Mouse (Mus musculus): ENCODE results near the gene Meis3. TPM values are rescaled to one million over a fixed set of nuclear protein-coding genes. Genes with fewer than 3 reads are reported as not detected.
A peak's percentile ranks its signal among the peaks of the same experiment; 100 is the strongest.

Gene Meis3
- polyA plus RNA-seq, 1 experiment from 2014 or later = 80.7 TPM

DNA sequence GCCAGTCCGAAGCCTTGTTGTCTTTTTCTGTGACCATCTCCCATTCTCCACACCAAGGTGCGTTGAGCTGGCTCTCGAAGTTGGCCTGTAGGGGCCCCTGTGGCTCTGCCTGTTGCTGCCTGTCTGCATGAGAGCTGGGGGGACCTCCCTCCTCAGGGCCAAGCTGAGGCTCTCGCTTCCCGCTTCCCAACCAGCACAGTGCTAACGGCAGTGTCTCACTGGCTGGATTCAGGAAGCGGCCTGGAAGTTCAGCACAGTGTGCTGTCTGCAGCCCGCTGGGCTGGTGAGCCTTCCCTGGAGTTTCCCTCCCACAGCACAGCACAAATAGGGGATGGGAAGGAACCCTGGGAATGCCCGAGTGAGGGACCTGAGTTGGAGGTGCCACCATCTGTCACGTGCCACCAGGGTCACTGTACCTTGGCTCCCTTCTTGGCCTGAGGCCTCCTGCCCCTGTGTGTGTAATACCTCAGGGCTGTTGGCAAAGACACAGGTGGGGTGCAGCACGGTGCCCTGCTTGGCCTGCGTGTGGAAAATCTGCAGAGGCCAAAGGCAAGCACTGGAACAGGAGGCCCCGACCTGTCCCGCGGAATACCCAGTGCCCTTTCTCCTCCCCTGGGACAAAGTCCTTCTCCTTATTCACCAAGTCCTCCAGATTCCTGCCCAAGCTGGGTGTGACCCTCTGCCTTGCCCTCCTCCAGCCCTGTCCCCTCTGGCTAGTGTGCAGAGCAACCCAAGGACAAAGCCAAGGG lies 28.0 kb downstream of the Meis3 start:
- no peaks in the 10 kb centered on the region for H3K4me1 ChIP-seq
- H3K4me3 ChIP-seq = no peak overlapping the region
- peaks cover 98% of the 10 kb centered on the region for H3K36me3 ChIP-seq
- DNase-seq (ENCODE audit: low spot score) = no peak
- H3K27me3 ChIP-seq (ENCODE audit: low read depth, poor library complexity, severe bottlenecking) = no peaks in the 10 kb centered on the region
- H3K9me3 ChIP-seq (replicated peaks) = no peaks in the 10 kb centered on the region
- H3K27ac ChIP-seq (replicated peaks) = no peak overlapping the region
- 86% methylated on average over 15 of the region's 15 CpGs for WGBS

DNA sequence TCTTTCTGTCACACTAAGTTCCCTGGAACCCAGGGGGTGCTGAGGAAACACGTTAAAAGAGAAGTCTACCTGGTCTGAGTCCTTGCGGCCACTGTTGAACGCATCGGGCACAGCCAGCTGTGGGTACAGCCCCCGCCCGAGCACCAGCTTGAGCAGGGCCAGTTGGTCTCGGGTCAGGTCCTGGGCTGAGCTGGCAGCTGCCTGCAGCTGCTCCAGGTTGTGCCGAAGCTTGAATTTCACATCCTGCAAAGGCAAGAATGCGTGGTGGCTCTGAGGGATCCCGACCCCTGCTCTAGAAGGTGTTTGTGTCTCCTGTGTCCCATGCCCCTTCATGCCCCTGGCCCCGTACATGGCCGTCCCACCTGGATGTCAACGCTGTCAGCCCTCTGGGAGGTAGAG lies 28.6 kb downstream of the Meis3 start:
- Histone ChIP-seq H3K4me3 (no peak overlapping the region), H3K27ac (replicated peaks) (no peak overlapping the region), H3K4me1 (no peaks in the 10 kb centered on the region), H3K36me3 (peaks cover 97% of the 10 kb centered on the region), H3K27me3 (ENCODE audit: low read depth, poor library complexity, severe bottlenecking) (no peaks in the 10 kb centered on the region), H3K9me3 (replicated peaks) (no peaks in the 10 kb centered on the region)
- no peak for DNase-seq (ENCODE audit: low spot score)
- WGBS = 95% methylated on average over 13 of the region's 13 CpGs

DNA sequence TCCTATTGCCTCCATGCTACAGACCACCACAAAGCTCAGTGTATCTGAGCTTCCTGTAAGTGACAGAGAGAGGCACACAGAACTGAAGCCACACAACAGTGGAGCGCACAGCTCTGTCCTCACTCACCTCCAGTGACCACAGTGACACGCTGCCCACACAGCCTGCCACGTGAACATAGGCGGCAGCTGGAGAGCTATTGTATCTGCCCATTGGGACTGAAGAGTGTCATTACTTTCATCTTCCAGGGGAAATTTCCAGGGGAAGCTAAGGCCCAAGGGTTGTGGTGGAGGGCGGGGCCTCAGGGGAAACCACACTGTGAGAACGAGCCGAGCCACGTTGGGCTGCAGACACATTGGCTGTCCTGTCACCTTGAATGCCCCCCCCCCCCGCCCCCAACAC lies 29.9 kb downstream of the Meis3 start:
- no peak for DNase-seq (ENCODE audit: low spot score)
- no peaks in the 10 kb centered on the region for H3K27me3 ChIP-seq (ENCODE audit: low read depth, poor library complexity, severe bottlenecking)
- no peak overlapping the region for H3K27ac ChIP-seq (replicated peaks)
- no peaks in the 10 kb centered on the region for H3K4me1 ChIP-seq
- H3K4me3 ChIP-seq = no peak overlapping the region
- no peaks in the 10 kb centered on the region for H3K9me3 ChIP-seq (replicated peaks)
- 90% methylated on average over 8 of the region's 9 CpGs for WGBS
- H3K36me3 ChIP-seq = peaks cover 97% of the 10 kb centered on the region

DNA sequence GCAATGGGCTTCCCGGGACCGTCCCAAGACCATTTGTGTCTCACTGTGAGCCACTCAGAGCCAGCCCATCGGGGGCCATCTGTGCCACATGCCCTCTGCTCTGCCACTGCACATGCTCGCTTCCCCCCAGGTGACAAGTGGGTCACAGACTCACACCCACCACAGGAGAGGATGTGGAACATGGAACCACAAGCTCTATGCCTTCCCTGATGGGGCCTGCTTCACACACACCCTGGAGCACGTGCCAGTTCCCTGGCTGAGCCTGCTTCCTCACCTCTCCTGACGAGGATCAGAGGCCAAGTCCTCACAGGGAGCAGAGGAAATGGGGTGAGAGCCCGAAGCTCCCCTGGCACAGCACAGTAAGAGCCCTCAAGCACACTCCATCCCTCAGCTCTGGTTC lies 32.2 kb downstream of the Meis3 start:
- Histone ChIP-seq H3K9me3 (replicated peaks) (no peaks in the 10 kb centered on the region), H3K27me3 (ENCODE audit: low read depth, poor library complexity, severe bottlenecking) (no peaks in the 10 kb centered on the region), H3K36me3 (peaks cover 96% of the 10 kb centered on the region), H3K4me1 (no peaks in the 10 kb centered on the region), H3K27ac (replicated peaks) (no peak overlapping the region), H3K4me3 (no peak overlapping the region)
- 84% methylated on average over 7 of the region's 7 CpGs for WGBS
- no peak for DNase-seq (ENCODE audit: low spot score)

DNA sequence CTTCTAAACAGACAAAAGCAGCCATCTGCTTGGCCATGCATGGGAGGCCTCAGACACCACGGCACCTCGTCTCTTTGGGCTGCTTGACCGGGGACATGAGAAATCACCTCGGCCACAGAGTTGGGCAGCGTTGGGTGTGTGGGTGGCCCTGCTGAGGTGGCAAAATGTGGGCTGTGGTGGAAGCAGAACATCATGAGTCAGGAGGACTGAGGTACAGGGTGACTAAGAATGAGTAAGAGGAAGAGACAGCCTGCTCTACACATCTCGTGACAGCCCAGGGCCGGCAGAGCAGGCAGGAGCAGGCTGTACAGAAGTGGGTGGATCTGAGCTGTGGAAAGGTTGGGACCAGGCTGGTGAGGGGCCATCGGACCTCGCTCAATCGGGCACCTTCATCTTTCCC lies 32.6 kb downstream of the Meis3 start:
- Histone ChIP-seq H3K27ac (replicated peaks) (no peak overlapping the region), H3K9me3 (replicated peaks) (no peaks in the 10 kb centered on the region), H3K4me1 (no peaks in the 10 kb centered on the region), H3K36me3 (peaks cover 96% of the 10 kb centered on the region), H3K4me3 (no peak overlapping the region), H3K27me3 (ENCODE audit: low read depth, poor library complexity, severe bottlenecking) (no peaks in the 10 kb centered on the region)
- no peak for DNase-seq (ENCODE audit: low spot score)
- WGBS = 93% methylated on average over 10 of the region's 10 CpGs

DNA sequence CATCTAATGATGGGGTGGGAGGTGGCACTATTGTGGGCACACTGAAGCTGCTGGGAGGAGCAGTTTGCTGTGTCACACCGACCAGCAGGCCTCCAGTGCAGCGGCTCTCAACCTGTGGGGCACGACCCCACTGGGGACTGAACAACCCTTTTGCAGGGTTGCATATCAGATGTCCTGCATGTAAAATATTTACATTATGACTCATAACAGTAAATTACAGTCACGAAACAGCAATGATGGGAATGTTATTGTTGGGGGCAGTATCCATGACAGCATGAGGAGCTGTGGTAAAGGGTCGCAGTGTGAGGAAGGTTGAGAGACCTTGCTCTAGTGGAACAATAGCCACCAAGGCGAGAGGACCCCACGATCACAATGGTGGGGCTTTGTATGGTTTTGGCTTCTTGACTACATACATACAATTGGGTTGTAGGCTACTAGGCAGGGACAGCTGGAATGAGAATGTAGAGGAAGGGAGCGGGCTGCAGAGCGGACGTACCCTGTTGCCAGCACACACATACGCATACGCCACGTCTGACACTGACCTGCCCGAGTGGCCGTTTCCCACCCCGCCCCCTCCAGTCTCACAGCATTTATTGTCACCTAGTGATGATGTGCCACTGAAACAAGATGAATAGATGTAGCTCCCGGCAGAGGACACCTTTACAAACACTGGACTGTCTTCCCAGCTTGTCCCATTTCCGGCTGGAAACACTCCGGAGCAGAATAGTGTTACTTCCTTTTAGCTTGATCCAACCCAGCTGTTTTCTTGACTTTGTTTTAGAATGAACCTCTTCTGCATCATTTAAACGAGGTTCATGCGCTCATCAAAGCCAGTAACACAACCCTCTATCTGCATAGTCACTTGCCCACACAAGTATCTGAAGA lies 34.1 kb downstream of the Meis3 start:
- no peak overlapping the region for H3K4me3 ChIP-seq
- no peaks in the 10 kb centered on the region for H3K4me1 ChIP-seq
- no peak for DNase-seq (ENCODE audit: low spot score)
- no peak overlapping the region for H3K27ac ChIP-seq (replicated peaks)
- WGBS = 90% methylated on average over 21 of the region's 21 CpGs
- H3K36me3 ChIP-seq = peaks cover 96% of the 10 kb centered on the region
- H3K27me3 ChIP-seq (ENCODE audit: low read depth, poor library complexity, severe bottlenecking) = no peaks in the 10 kb centered on the region
- H3K9me3 ChIP-seq (replicated peaks) = no peaks in the 10 kb centered on the region

DNA sequence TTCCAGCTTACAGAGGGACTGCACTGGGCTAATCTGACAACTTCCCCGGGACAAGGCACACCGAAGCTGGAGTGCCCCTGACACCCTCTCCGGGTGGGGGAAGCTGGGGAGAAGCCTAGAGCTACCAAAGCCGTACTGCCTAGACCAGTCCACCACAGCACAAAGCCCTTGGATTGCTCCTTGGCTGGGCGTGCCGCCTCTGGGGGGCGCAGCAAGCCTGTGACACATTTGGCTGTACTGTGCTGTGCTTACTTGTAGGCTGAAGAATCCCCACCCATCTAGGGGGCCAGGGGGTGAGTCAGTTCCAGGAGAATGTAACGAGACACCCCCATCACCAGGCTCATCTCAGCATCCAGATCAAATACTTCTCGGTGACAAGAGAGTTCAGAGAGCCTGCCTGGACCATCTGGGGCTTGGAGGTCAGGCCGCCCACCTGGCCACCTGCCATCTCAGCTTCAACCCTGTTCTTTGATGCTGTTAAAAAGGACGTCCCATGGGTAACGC lies 36.0 kb downstream of the Meis3 start:
- Histone ChIP-seq H3K4me1 (no peaks in the 10 kb centered on the region), H3K27ac (replicated peaks) (no peak overlapping the region), H3K27me3 (ENCODE audit: low read depth, poor library complexity, severe bottlenecking) (no peaks in the 10 kb centered on the region), H3K36me3 (peaks cover 96% of the 10 kb centered on the region), H3K9me3 (replicated peaks) (no peaks in the 10 kb centered on the region), H3K4me3 (no peak overlapping the region)
- WGBS = 81% methylated on average over 12 of the region's 12 CpGs
- no peak for DNase-seq (ENCODE audit: low spot score)

DNA sequence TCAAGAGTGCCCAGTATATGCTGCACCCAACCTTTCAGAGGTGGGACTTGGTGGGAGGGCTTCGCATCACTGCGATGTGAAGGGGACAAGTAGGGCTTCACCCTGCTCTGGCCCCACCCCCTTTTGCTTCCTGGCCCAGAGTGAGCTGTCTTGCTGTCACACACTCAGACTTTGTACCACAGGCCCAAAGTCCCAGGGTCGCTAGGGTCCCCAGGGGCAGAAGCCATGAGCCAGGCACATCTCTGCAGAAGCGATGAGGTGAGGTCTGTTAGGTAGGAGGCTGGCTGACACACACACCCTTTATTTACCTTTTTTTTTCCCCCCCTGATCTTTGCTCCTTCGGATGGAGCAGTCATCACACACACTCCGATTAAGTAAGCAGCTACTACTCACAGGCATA lies 38.3 kb downstream of the Meis3 start:
- no peak overlapping the region for H3K4me3 ChIP-seq
- no peaks in the 10 kb centered on the region for H3K4me1 ChIP-seq
- peaks cover 99% of the 10 kb centered on the region for H3K36me3 ChIP-seq
- no peak for DNase-seq (ENCODE audit: low spot score)
- WGBS = 92% methylated on average over 6 of the region's 6 CpGs
- no peak overlapping the region for H3K27ac ChIP-seq (replicated peaks)
- H3K27me3 ChIP-seq (ENCODE audit: low read depth, poor library complexity, severe bottlenecking) = no peaks in the 10 kb centered on the region
- no peaks in the 10 kb centered on the region for H3K9me3 ChIP-seq (replicated peaks)

DNA sequence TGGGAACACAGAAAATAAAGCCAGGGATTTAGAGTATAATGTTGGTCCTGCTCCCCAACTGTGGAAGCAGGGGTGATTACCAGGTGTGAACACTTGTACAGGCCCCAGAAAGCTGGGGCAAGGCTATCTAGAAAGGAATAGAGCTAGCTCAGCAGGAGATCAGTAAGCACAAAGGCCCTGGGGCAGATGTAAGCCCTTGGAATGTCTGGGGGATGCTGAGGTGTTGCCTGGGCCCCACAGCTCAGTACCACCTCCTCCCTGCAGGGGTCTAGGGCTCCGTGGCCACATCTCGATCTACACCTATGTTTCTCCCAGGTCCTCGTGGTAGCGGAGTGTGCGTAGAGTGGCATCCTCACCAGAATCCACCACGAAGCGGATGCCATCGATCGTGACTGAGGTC lies 39.1 kb downstream of the Meis3 start:
- H3K27ac ChIP-seq (replicated peaks) = no peak overlapping the region
- peaks cover 99% of the 10 kb centered on the region for H3K36me3 ChIP-seq
- no peaks in the 10 kb centered on the region for H3K27me3 ChIP-seq (ENCODE audit: low read depth, poor library complexity, severe bottlenecking)
- H3K4me3 ChIP-seq = no peak overlapping the region
- DNase-seq (ENCODE audit: low spot score) = no peak
- H3K9me3 ChIP-seq (replicated peaks) = no peaks in the 10 kb centered on the region
- 92% methylated on average over 9 of the region's 9 CpGs for WGBS
- H3K4me1 ChIP-seq = no peaks in the 10 kb centered on the region

DNA sequence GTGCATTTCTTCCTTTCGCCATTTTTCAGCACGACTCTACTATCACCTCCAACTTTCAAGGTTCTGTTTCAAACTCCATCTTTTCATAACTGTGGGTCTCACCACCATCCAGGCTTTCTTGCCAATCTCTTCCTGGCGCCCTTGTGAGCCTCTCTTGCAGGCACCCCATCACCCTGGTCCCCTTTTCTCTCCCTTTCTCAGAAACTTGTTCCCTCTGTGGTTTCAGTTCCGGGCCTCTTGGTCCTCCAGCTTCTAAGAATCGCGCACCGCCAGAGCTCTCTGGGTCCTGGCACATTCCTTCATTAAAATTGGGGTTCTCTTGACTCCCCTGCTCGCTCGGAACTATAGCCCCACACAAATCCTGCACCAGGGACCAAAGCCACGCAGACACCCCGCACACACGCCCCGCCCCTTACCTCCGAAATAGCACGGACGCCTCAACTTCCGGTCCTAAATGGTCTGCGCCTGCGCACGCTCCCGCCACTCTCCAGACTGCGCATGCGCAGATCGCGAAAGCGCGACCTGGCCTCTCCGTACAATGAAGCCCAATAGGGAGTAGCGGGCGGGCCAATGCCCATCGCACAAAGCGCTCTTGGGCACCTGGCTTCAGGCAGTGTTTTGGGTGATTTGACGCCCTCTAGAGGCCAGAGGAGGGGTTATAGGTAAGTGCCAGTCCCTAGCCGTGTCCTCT lies 46.8 kb downstream of the Meis3 start, which contains the start of gene Dhx34:
TSS of gene Dhx34 (minus strand) at position 456 of the 691 bp plus-strand sequence.
- WGBS = 2% methylated on average over 34 of the region's 34 CpGs
- peak; percentile 97 for DNase-seq (ENCODE audit: low spot score)
- Histone ChIP-seq H3K27me3 (ENCODE audit: low read depth, poor library complexity, severe bottlenecking) (no peaks in the 10 kb centered on the region), H3K36me3 (peaks cover 25% of the 10 kb centered on the region), H3K4me3 (peak within 1 kb of the TSS; percentile 85), H3K9me3 (replicated peaks) (no peaks in the 10 kb centered on the region), H3K27ac (replicated peaks) (peak within 1 kb of the TSS; percentile 93), H3K4me1 (peaks cover 16% of the 10 kb centered on the region)

DNA sequence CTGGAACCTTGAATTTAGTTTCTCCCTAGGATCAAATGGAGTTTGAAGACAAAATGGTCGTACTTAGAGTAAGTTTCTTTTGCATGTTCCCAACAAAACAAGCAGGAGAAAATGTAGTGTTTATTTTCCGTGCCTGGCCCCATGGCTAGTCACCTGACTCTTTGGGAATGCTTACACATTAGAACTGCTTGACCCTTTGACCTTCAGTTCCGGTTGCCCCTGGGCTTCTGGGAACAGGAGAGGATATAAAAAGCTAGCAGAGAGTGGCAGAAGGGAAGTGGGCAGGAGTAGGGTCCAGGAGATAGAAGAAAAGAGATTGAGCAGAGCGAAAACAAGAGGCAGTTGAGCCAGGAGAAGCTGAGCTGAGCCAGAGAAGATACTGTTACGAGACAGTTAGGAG lies 55.0 kb downstream of the Meis3 start:
- H3K36me3 ChIP-seq = no peaks in the 10 kb centered on the region
- DNase-seq (ENCODE audit: low spot score) = peak; percentile 25
- H3K27ac ChIP-seq (replicated peaks) = no peak overlapping the region
- WGBS = 58% methylated on average over 5 of the region's 5 CpGs
- peaks cover 5% of the 10 kb centered on the region; the same call in 1 of the 2 replicates for H3K4me1 ChIP-seq
- H3K27me3 ChIP-seq (ENCODE audit: low read depth, poor library complexity, severe bottlenecking) = no peaks in the 10 kb centered on the region
- no peak overlapping the region for H3K4me3 ChIP-seq
- peaks cover 14% of the 10 kb centered on the region; the same call in 1 of the 2 replicates for H3K9me3 ChIP-seq (replicated peaks)
